Mouse (Mus musculus) lung, postnatal 25 days (tissue): ENCODE measurements at regions not wholly inside any gene's neighbourhood (a gene's known extent, or its start where the extent isn't known, plus 50 kb on each side); places are given as distances from the start of the nearest gene placed in this dataset.
"Not testable (repeated sequence)": the region's sequence is repeated elsewhere in the genome, so short reads cannot be mapped to it uniquely, and the experiment has no call there.

Experiments
- DNase-seq: peaks from one replicate; pipeline ENCODE4 v3.0.0; 2022; ENCODE audit warnings: low spot score

DNA sequence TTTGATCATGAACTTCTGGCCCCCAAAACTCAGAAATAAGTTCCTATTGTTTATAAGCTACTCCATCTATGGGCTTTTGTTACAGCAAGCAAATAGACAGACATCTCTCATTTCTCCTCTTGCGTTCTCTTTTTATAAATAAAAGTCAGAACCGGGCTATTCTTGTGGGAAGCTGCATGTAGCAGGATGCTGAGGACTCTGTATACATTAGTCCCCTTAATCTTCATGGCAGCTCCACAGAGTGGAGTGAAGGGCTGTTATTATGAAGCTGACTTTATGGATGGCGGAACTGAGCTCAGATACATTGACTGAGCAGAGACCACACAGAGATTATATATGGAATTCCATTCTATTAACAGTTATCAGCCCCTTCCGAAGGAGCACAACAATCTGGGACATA is 162.1 kb upstream of the Zfp637 start:
- DNase-seq: no peak

DNA sequence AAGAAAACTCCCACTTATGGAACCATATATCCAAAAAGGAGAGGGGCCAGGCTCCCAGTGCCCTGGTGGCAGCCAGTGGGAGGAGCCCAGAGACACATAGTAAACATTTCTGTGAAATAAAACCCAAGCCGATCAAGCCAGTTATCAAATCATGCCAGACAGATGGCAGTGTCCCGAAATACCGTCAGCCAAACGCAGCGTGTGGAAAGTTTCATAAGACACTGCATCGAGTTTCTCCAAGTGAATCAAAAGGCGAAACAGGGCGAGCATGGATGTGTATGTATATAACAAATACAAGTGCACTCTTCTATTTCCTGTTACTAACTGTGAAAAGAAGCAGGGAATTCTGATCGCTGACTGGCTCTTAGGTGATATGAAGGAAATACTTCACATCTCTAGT is 154.8 kb upstream of the Zfp637 start:
- DNase-seq: no peak

DNA sequence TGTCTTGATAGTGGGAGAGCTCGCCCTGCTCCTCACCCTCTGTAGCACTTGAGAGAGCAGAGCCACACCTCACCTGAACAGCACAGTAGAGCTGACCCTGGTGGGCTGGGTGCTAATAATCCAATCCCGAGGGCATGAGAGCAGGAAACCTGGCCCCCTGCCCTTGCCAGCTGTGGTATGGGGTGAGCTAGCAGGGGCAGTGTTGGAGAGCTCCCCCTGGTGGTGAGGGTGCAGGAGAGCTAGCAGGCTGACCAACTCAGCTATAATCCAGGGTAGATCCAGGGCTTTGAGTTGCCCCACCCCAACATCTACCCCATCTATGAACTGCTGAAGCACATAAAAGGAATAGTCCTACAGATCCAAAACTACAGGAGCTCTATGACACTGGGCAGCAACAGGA is 153.9 kb upstream of the Zfp637 start:
- peak; percentile 21 for DNase-seq

DNA sequence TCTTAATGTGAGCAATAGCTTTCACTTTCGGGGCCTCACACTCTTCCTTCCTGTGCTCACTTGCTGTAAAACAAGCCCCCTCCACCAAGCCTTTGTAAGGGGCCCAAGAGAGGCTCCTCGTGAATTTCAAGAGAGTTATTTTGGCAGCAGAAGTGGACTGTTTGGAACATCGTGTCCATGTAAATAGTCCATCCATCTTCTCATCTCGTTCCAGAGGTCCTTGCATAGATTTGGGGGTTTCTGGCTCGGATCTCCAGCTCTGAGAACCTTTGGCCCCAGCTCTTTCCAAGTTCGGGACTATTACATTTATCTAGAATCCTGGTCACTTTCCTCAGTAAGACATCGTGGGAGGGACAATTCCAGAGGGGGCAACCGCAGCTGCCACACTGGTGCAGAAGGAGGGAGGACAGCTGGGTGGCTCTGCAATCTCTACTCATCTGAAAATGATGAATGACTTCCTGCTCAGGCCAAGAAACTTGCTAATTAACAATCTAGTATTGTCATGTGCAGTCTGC is 152.3 kb upstream of the Zfp637 start:
- peak; percentile 3 for DNase-seq

DNA sequence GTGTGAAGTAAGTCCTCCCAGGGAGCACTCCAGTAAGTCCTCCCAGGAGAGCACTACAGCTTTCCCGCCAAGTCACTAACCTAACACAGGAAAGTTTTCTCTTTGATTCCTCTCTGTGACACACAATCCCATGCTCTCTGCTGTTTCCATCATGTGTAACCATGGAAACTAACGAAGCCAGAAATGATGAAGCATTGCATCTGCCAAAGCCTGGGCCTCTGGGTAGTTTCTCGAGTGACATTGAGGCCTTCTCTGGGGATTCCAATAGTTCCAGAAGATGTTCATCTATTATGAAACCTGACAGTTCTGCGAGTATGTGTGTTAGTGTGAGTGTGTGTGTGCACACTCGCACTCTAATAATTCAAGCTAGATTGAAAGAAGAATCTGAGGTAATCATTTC is 140.7 kb upstream of the Zfp637 start:
- no peak for DNase-seq

DNA sequence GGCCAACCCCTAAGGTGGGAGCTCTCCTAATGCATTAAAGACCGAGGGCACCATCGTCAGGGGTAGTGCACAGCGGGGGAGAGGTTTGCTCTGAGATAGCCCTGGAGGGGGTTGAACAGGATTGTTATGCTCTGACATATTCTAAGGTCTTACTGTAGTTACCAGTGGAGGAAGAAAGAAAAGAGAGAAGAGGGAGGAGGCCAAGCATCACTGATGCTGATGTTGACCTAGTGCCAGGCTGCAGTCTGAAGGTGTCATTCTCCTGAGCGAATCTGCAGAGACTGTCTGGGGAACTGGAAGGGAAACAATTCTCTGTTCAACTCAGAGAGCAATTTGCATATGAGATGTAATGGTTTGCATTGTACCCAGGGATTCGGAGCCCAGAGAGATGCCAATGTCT is 139.4 kb upstream of the Zfp637 start:
- no peak for DNase-seq

DNA sequence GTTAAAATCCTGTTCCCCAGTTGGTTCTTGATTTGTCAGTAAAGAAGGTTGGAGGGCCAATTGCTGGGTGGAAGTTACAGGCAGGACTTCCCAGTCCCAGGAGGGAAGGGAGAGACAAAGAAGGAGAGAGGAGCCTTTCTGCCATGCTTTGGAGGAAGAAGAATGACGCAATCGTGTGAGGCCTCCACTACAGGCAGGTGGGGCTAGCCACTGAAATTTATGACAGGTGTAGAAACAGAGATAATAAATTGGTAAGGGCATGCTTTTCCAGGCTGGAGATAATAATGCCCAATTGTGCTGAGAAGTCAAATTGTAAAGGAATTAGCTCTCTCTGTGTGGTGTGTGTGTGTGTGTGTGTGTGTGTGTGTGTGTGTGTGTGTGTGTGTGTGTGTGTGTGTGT is 135.0 kb upstream of the Zfp637 start:
- DNase-seq: no peak

DNA sequence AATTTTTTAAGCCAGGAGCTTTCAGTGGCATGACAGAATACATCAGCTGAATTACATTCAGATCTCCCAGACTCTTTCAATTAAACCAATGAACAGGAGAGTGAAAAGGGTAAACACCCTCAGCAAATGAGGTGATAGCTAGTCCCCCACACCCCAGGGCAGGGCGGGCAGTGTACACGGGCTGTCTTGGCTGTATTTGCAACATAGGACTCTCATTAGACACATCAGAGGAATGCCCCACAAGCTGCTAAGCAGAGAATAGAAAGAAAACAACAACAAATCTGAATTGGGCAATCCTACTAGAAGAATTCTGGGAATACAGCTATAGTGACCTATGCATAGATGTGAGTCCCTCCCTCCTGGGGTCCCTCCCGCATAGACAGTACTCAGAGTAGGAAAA is 131.8 kb upstream of the Zfp637 start:
- no peak for DNase-seq

DNA sequence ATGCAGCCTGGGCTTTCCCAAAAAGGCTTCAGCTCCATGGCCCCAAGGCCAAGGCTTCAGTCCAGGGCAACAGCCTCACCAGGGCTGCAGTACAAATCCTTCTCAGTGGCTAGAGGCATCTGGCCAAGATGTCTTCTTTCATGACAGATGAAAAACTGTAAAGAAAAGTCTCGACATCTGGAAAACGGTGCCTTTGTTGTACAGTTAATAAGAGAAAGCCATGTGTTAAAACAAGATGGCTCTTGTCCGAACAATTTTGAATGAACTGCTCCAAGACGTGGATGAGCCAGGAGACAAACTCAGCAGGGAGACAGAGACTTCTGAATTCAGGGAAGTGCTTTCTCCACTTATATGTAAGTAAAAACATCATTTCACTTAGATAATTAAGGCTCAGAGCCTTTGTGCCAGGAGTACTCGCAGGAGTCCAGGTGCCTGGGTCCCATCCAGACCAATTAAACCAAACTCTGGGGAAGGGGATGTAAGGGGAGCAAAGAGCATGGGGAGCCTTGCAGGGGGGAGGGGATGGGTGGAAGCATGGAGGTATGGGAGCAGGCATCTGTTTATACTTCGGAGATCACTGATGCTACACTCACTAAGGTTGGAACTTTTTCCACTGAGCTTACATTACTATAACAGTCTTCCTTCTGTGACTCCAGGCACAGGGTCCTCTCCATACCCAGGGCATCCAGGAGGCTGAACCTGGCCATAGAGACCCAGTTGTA is 125.8 kb upstream of the Zfp637 start:
- DNase-seq: no peak

DNA sequence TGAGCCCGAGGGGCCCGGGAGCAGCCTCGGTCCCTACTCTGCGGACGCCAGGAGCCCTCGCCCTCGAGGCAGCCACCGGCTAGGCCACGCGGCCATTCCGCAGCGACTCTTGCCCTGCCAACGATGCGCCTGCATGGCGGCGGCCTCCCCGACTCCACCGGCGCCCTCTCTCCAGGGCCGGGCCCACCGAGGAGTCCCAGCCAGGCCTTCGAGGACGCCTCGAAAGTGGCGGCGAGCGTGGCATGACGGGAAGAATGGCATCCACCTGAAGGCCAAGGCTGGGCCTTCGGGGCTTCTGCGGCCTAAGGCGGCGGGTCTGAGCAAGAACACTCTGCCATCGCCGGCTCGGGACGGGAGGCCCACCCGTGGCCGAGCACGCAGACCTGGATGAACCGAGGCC is 124.6 kb upstream of the Zfp637 start:
- not testable (repeated sequence) for DNase-seq

DNA sequence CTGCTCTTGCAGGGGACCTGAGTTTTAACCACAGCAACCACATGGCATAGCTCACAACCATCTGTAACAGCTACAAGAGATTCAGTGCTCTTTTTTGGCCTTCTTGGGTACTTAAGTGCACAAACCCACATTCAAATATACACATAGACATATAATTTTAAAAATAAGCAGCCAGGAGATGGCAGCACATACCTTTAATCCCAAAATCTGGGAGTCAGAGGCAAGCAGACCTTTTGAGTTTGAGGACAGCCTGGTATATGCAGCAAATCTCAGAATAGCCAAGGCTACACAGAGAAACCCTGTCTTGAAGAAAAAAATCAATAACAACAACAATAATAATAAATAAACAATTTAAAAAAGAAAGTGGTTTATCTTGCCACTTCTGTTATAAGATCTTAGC is 88.6 kb upstream of the Zfp637 start:
- DNase-seq: not testable (repeated sequence)

DNA sequence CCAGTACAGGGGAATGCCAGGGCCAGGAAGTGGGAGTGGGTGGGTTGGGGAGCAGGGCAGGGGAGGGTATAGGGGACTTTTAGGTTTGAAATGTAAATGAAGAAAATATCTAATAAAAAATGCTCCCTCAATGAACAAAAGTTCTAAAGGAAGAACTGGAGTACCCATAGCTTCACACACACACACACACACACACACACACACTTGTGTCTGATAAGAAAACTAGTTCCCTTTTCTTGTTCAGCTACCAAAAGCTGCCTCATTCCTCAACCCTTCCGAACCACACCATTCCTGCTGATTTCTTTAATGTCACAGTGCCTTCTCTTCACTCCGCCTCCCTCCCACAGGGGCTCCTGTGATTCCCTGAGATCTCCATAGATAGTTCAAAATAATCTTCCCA is 85.3 kb upstream of the Zfp637 start:
- not testable (repeated sequence) for DNase-seq

DNA sequence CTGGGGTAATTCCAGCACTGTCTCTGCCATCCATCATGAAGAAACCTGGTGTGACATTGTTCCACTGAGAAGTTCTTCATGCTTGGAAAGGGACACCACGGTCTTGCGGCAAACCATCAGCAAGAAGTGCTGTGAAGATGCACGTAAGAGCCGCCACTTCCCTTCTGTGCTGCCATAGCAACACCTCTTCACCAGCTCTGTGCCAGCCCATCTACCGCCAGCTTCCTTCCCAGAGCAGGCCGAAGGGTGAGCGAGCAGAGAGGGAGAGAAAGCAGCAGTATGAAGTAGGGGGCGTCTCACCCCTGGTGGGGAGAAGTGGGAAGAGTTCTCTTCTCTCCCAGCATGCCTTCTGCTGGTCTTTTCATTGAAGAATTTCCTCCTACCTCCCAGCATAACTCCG is 84.8 kb upstream of the Zfp637 start:
- DNase-seq: no peak

DNA sequence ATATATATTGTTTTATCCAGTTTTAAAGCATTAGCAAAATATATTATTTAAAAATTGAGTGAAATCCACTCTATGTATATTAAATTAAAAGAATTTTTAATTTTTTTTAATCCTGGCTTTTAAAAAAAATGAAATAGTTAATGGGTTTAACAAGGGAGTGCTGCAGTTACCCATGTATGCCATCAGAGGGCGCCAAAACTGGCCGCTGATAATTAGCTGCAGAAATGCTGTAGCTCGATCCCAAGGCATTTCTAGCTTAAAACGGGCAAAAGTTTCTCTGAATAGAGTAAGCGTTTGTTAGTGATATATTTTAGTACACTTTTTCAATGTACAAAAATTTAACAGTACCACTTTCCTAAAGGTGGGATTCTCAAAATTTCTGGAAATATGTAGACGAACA is 82.5 kb upstream of the Zfp637 start:
- DNase-seq: peak; percentile 37

DNA sequence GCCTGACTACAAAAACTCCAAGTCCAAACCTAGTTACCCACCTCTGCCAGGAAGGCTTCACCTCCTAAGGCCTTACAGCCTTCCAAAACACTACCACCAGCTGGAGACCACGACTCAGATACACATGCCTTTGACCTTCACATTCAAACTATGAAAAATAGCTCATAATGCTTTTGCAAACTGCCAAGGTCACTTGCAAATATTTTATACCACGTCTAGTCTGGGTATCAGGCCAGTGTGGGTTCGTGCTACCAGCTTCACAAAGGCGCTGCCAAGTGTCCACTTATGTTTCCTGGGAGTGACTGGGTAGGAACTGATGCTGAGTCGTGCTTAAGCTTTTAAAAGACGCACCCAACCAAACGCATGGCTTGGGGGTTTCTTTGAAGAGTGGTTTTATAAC is 69.5 kb upstream of the Zfp637 start:
- DNase-seq: no peak

DNA sequence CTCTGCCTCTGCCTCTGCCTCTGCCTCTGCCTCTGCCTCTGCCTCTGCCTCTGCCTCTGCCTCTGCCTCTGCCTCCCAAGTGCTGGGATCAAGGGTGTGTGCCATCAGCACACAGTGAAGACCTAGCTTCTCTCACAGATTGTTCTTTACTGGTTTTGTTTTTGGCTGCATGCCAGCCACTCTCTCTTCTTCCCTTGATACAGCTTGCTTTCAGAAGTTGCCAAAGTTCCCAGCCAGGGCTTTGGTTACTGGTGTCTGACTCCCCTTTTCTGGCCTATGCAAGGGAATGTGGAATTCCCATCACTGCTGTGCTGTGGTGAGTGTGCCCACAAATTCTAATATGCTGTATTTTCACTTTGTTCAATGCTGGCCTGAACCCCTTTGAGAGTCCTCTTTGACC is 68.6 kb upstream of the Zfp637 start:
- no peak for DNase-seq

DNA sequence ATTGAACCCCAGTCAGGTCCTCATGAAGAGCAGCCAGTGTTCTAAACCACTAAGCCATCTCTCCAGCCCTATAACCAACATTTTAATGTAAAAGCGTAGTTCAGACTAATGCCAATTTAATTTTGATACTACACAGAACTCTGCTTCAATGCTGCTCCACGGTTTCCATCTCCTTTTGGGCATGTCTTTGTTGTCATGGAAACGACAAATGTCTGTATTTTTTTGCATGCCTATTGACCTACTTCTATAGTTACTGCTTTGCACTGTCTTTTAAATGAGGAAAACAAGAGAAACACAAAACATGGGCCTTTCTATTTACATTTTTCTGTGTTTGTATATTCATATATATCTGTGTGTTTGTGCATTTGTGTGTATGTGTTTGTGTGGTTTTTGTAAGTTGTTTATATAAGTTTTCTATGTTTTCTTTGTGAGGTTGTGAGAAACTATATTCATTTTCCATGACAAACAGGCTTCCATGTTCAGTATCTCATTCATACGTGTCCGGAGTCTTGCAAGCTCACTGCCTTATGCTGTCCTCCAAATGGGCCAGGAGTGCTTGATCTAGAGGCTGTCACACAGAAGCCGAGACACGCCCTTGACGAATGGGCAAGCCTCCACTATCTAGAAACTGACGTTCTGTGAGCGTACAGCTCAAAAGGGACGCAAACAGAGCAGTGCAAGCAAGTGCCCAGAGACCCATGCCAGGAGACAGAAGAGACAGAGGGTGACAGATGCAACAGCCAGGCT is 65.5 kb upstream of the Zfp637 start:
- DNase-seq: no peak

DNA sequence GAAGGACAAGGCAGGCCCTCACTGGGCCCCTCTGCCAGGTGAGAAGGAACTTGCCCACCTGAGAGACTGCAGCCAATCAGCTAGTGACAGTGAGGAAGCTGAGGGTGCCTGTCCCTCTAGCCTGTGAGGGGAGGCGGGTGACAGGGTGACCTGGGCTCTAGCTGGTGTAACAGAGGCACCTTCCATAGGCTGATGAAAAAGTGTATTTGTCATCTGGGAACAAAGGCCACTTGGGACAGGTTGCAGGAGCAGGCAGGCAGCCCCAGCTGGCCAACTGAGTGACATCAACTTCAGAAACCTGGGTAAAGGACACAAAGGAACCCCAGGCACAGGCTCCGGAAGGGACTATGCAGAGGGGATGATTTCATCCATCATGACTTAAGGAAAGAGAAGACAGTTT is 63.0 kb upstream of the Zfp637 start:
- no peak for DNase-seq

DNA sequence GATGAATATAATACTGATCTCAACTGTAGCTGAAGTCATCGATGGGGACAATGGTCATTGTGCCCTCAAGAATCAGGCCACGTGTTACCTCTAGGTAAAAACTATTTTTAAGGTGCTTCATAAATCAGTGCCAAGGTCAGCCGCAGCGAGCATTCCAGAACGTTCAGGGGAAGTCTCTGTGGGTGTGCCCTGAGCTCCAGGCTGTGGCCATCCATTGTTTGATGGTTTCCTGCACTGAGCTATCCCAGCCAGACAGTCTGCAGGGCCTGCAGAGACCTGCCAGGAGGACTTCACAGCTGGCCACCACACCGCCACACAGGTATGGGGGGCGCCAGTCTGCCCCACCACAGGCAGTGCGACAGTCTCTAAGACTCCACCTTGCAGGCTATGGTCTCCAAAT is 62.5 kb upstream of the Zfp637 start:
- peak; percentile 8 for DNase-seq

DNA sequence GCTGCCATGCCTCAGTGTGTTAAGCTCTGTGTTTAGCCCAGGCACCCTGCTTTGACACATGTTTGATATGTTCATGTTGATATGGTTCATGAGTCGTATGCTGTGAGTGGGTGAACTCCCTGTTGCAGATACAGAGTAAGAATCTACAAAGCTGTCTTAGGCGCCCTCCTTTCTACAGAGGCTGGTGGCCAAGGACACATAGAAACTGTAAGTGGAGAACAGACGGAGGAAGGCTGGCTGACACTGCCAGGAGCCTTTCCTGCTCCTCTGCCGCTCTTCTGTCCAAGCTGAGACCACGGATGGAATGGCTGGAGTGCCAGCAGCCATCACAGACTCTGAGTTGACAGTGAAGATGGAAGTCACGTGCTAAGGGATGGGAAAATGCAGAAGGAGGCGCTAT is 62.0 kb upstream of the Zfp637 start:
- DNase-seq: no peak

DNA sequence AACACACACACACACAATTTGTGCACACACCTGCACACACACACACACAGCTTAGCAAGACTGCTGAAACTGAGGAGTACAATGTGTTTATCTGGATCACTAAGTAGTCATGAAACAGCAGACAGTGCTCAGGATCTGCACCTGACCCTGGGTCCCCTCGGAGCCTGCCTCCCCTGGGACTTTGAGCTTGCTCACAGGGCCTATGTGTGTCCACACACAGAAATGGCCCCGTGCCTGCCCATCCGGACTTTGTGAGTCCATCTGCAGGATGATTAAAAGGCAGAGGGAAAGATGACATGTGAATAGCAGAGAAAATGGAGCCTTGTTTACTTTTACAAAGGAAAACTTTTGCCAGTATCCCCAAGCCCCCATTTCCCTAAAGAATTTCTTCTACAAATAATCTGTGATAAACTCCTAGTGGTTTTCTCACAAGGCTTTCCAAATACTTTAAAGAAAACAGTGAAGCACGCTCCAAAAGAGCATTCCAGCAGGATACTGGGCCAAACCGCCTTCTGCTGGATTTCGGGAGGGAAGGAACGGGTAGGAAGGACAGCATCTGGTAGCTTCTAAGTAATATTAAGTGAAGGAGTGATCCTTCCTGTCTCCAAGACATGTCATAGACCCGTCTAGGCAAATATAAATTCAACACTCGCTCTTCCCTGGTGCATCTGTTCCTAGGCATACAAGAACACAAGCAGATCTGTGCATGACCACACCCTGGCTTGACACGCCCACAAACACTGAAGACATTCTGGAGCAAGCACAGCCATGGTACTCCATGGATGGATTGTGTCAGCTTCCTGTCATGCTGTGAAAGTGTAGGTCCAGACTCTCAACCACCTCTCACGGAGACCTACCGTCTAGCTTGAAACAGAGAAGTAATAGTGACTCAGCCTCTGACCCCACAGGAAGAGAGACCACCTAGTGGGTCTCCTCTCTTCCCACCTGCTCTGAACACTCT is 52.1 kb upstream of the Zfp637 start:
- DNase-seq: no peak

DNA sequence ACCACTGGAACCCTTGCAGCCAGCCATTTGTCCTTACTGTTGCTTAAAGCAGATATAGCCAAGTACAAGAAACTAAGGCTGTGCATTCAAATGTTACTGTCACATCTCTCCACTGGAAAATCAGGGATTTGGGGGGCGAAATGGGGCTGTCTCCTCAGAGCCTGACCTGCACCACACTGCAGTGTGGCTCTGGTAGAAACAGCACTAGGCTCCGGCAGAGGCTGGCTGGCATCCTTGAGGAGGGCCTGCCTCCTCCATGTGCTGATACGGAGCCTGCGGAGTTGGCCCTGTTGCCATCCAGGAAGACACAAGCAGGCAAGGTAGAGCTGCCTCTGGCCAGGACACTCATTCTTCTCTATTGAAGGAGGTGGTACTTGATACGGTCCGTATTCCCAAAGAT is 50.4 kb upstream of the Zfp637 start:
- DNase-seq: no peak
